Mouse (Mus musculus) olfactory bulb, adult 2 months (tissue): Measurements from ENCODE around the gene Engase. TPM values are rescaled to one million over a fixed set of nuclear protein-coding genes. Genes with fewer than 3 reads are reported as not detected.
A peak's percentile ranks its signal among the peaks of the same experiment; 100 is the strongest.

Experiments used
- H3K27ac ChIP-seq: fragments of 200-500 bp; 2 replicates; pipeline ENCODE4 v1.5.1; 2012; ENCODE audit warnings: low read depth, low read length; ENCODE audit not compliant: insufficient read depth
- H3K4me1 ChIP-seq: fragments of 200-500 bp; 2 replicates; pipeline ENCODE4 v1.6.1; 2012; ENCODE audit warnings: low read length; ENCODE audit not compliant: control insufficient read depth, insufficient read depth
- H3K4me3 ChIP-seq: fragments of 200-500 bp; 2 replicates; pipeline ENCODE4 v1.5.1; 2012; ENCODE audit warnings: mild to moderate bottlenecking, low read depth, low read length, moderate library complexity; ENCODE audit not compliant: insufficient read depth
- CTCF ChIP-seq: fragments of 200-500 bp; IDR thresholded peaks from 2 replicates; pipeline ENCODE4 v1.5.1; 2012; ENCODE audit warnings: low read depth, mild to moderate bottlenecking, low read length, moderate library complexity; ENCODE audit not compliant: insufficient read depth
- POLR2A ChIP-seq: fragments of 200-500 bp; IDR thresholded peaks from 2 replicates; pipeline ENCODE4 v1.6.1; 2012; ENCODE audit warnings: mild to moderate bottlenecking, low read depth, low read length, moderate library complexity; ENCODE audit not compliant: insufficient read depth
- WGBS: fragments of 180-500 bp; shearing (Covaris S2); methylation state at CpG from one replicate; pipeline ENCODE4 v1.1.7; 2018; 5-methylcytosine and 5-hydroxymethylcytosine counted together
- polyA plus RNA-seq: library from polyadenylated mRNA; stranded (reverse); fragments of >200 nt; gene quantifications from 2 replicates; pipeline ENCODE4 v1.2.4, GENCODE M21; 2012; ENCODE audit warnings: low replicate concordance; ENCODE audit not compliant: missing spikeins, insufficient read depth, insufficient read length

Engase gene
- polyA plus RNA-seq, result not detected in 2 replicates

GRCm38 (mm10) chr11:118476396-118477373 is at the start of gene Engase:
Gene Engase (plus strand): TSS chr11:118476829.
- H3K27ac ChIP-seq, result no peak within 1 kb of the TSS
- peaks cover 4% of the 10 kb centered on the region for H3K4me1 ChIP-seq
- H3K4me3 ChIP-seq, result peak within 1 kb of the TSS; percentile 61
- TF ChIP-seq CTCF (no peak), POLR2A (peak; percentile 89)
- WGBS, result under 1% methylated on average over 57 of the region's 57 CpGs

DNA sequence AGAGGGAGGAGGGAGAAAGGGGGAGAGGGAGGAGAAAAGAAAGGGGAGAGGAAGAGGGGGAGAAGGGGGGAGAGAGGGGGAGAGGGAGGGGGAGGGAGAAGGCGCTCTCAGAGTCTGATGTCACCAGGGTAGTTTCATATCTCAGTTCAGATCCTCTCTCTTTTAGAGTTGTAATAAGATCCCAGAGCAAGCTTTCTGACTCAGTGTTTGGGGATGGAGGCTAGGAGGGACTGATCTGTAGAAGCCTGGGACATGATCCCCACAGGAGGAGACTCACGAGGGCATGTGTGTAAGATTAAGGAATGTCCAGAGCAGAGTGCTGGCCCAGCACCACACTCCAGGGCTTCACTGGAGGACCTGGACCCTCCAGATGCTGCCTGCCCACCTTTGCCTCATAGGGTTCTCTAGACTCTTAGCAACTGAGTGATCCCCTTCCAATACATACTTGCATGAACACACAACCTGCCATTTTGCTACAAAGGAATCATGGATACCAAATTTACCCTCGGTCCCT is 49.3 kb upstream of the Engase start:
- H3K4me1 ChIP-seq, result peaks cover 43% of the 10 kb centered on the region
- 46% methylated on average over 3 of the region's 3 CpGs for WGBS
- no peak overlapping the region for H3K4me3 ChIP-seq
- no peak for TF ChIP-seq POLR2A
- H3K27ac ChIP-seq, result no peak overlapping the region

DNA sequence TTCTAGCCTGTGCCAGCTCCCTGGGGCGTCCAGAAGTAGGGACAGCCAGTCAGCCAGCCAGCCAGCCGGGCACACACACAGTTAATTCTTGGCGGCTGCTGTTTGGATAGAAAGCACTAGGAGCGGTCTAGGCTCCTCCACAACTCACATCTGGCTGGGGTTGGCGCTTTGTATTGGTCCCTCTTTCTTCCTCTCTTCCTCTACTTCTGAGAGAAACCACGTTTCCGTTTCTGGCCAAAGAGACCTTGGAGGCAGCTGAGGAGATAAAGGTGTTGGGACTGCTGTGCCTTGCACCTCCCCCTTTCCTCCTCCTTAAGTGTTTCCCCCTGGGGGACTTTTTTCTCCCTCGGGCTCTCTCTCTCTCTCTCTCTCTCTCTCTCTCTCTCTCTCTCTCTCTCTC is 48.6 kb upstream of the Engase start, which contains the start of gene C1qtnf1:
C1qtnf1 (plus strand) TSS at position 218 of the 400 bp plus-strand sequence.
- TF ChIP-seq POLR2A (no peak), CTCF (no peak)
- WGBS, result 3% methylated on average over 8 of the region's 8 CpGs
- no peak within 1 kb of the TSS for H3K27ac ChIP-seq
- peaks cover 43% of the 10 kb centered on the region for H3K4me1 ChIP-seq
- peak within 1 kb of the TSS; percentile 12 for H3K4me3 ChIP-seq

DNA sequence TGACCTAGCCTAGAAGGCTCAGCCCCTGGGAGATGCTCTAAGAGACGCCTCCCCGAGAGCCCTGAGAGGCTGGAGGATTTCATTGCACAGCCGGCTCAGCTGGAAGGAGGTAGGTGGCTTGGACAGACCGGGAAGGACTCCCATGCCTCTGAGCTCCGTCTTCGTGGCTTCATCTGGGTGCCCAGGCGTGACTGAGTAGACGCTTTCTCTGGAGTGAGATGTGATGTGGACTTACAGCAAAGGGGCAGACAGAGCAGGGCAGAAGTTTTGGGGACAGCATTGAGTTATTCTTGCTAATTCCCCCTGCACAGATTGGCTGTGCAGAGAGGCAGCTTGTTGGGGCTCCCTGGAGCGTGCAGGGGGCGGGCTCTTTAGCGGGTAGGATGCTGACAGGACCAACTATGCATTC is 48.2 kb upstream of the Engase start:
- TF ChIP-seq CTCF (no peak), POLR2A (no peak)
- peaks cover 44% of the 10 kb centered on the region for H3K4me1 ChIP-seq
- H3K27ac ChIP-seq, result no peak overlapping the region
- WGBS, result 4% methylated on average over 11 of the region's 11 CpGs
- H3K4me3 ChIP-seq, result peak overlapping the region; percentile 12

DNA sequence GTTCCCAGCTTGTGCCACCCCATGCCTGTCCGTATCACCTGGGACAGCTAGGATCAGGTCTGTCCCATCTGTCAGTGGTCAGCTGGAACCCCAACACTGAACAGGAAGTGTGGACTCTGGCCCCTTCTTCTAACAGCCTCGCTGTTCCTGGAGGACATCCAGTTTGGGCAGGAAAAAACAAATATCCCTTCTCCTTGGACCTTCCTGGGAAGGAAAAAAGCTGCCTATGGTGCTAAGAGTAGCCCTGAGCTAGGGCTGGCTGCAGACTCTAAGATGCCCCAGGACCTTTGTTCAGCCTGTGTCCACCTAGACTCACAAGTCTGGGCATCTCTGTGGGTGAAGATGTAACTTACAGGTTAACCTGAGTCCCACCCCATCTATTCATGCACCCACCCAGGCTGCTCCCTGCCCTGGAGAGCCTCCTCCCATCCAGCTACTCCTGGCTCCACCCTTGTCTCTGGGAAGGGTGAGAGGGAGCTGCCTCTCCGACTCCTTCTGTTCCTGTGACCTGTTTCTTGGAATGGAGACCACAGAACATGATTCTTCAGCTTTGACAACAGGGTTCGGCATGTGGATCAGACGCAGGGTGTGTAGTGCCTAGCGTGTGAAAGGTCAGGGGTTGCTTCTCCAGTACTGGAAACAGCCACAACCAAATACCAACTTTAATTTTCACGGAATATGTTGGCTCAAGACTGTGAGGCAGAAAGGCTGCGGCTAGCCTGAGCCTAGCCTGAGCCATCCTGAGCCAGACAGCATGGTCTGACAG is 47.5 kb upstream of the Engase start:
- Histone ChIP-seq H3K4me3 (peak overlapping the region; percentile 12; the same call in 1 of the 2 replicates), H3K27ac (no peak overlapping the region), H3K4me1 (peaks cover 42% of the 10 kb centered on the region)
- WGBS, result 66% methylated on average over 8 of the region's 8 CpGs
- TF ChIP-seq POLR2A (no peak), CTCF (no peak)

GRCm38 (mm10) chr11:118430291-118430885 is 46.2 kb upstream of the Engase start:
- H3K27ac ChIP-seq, result no peak overlapping the region
- 29% methylated on average over 4 of the region's 4 CpGs for WGBS
- TF ChIP-seq CTCF, result no peak
- TF ChIP-seq POLR2A, result no peak
- H3K4me3 ChIP-seq, result no peak overlapping the region
- H3K4me1 ChIP-seq, result peaks cover 42% of the 10 kb centered on the region

DNA sequence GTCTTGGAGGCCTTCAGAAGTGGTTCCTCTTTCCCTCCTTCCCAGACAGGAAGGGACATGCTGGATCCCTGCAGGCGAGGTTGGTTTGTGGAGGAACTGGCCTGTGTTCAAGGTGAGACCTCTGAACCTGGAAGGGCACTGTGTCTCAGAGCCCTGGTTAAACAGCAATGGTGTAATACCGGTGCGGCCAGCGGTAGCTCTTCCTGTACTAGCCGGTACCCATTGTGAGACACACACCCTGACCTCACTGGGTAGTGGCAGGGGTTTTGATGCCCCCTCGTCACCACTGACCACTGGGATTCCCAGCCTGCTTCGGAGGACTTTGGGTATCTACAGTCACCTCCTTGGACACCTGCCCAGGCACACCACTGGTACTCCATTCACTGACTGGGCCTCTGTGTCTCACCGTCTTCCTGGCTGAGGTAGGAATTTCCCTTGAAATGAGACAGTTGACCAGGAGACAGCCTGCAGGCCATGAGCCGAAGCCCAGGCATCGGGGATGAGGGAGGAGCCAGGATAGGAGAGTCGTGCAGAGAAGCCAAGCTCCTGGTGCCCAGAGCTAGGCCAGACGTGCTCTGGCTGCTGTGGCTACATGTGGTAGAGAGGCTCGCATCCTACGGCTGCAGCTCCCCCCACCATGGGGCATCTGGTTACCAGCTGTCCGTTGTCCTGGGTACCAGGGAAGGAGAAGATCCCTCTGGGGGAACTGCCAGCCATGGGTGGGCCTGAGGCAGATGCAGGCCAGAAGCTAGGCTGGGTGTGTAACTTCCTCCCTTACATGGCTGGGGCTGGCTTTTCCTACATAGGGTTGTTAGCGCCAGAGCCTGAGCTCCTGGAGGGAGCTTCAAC is 45.3 kb upstream of the Engase start:
- no peak overlapping the region for H3K27ac ChIP-seq
- no peak overlapping the region for H3K4me3 ChIP-seq
- WGBS, result 83% methylated on average over 16 of the region's 16 CpGs
- TF ChIP-seq POLR2A, result no peak
- TF ChIP-seq CTCF, result no peak
- peaks cover 46% of the 10 kb centered on the region for H3K4me1 ChIP-seq
